Mouse (Mus musculus): Measurements from ENCODE around the gene Zfp609. TPM values are rescaled to one million over a fixed set of nuclear protein-coding genes. Genes with fewer than 3 reads are reported as not detected.
A peak's percentile ranks its signal among the peaks of the same experiment; 100 is the strongest.

Gene Zfp609
- 11.3 and 14.0 TPM in 2 replicates for polyA plus RNA-seq (2016; fragmentation: Nextera tagmentation; extraction: Ambion mirVana)

DNA sequence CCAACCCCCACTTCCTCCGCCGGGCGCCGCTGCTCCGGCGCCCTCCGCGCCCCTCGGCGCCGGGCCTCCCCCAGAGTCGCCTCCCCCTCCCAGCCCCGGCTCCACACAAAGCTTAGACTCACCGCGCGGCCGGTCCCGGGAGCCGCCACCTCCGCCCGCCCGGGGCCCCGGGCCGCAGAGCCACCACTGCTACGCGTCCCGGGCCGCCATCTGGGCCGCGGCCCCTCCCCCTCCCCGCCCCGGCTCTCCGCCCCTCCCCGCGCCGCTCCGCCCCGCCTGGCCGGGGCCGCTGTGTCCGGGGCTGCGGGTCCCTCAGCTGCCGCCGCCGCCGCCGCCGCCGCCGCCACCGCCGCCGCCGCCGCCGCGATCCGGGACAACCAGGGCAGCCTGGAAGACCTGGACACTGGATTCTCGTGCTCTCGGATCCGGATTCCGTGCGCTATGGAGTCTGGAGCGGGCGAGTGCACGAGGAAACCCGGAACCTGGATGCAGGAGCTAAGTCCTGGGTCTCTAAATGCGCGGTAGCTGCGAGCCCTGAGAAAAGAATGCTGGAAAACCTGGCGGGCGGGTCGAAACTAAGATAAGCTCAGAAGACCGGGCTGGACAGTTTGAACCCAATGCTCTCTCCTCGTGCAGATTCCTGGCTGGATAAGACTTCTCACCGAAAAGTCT is at the start of gene Zfp609:
Gene Zfp609 (minus strand): TSS at position 221 of the 672 bp plus-strand sequence.
- Histone ChIP-seq H3K4me3 (peak within 1 kb of the TSS; percentile 92), H3K9ac (peak within 1 kb of the TSS; percentile 97), H3K4me2 (replicated peaks) (peak within 1 kb of the TSS; percentile 58), H3K27ac (peak within 1 kb of the TSS; percentile 99), H3K36me3 (no peaks in the 10 kb centered on the region), H3K4me1 (peaks cover 47% of the 10 kb centered on the region), H3K9me3 (replicated peaks) (no peaks in the 10 kb centered on the region), H3K27me3 (no peaks in the 10 kb centered on the region)
- peak; percentile 85 for ATAC-seq (ENCODE audit: low FRiP score)
- under 1% methylated on average over 39 of the region's 76 CpGs for WGBS

DNA sequence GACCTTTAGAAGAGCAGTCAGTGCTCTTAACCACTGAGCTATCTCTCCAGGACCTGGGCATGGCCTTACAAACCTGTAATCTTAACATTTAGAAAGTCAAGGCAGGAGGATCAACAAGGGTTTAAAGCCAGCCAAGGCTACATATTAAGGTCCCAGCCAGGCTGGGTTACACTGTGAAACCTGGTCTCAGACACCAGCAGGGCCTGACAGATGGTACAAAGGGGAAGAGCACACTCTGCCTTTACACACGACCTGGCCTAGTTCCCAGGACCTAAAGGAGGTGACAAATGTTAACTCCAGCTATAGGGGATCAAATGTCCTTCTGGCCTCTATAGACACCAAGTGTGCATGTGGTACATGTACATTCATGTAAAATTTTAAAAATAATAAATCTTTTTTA is 32.3 kb upstream of the Zfp609 start:
- ATAC-seq (ENCODE audit: low FRiP score), result no peak
- H3K36me3 ChIP-seq, result peaks cover 41% of the 10 kb centered on the region
- H3K4me1 ChIP-seq, result no peaks in the 10 kb centered on the region
- H3K9ac ChIP-seq, result no peak overlapping the region
- H3K27ac ChIP-seq, result no peak overlapping the region
- H3K4me3 ChIP-seq, result no peak overlapping the region
- H3K4me2 ChIP-seq (replicated peaks), result no peak overlapping the region
- H3K27me3 ChIP-seq, result no peaks in the 10 kb centered on the region
- no peaks in the 10 kb centered on the region for H3K9me3 ChIP-seq (replicated peaks)
- WGBS, result 31% methylated on average over 1 of the region's 1 CpGs

DNA sequence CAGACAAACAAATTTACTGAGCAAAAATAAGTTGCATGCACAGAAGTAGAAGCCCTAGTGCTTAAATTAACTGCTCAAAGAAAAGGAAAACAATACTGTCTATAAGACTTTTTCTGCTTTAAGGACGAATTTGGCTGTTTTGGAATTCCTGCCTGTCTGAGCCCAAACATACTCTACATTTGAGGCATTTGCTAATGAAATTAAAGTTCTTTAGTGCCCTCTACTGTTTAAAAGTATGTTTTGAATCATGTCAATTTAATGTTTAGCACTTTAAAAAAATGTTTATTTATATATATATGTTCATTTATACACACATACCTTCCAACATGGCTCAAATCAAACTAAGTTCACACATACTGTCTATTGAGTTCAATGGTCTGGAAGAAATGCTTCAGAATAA is 22.8 kb upstream of the Zfp609 start:
- Histone ChIP-seq H3K36me3 (peaks cover 18% of the 10 kb centered on the region), H3K4me3 (no peak overlapping the region), H3K9me3 (replicated peaks) (no peaks in the 10 kb centered on the region), H3K27ac (no peak overlapping the region), H3K4me2 (replicated peaks) (no peak overlapping the region), H3K9ac (no peak overlapping the region), H3K27me3 (no peaks in the 10 kb centered on the region), H3K4me1 (no peaks in the 10 kb centered on the region; the same call in 1 of the 2 replicates)
- WGBS, result 20% methylated on average over 1 of the region's 1 CpGs
- no peak for ATAC-seq (ENCODE audit: low FRiP score)

DNA sequence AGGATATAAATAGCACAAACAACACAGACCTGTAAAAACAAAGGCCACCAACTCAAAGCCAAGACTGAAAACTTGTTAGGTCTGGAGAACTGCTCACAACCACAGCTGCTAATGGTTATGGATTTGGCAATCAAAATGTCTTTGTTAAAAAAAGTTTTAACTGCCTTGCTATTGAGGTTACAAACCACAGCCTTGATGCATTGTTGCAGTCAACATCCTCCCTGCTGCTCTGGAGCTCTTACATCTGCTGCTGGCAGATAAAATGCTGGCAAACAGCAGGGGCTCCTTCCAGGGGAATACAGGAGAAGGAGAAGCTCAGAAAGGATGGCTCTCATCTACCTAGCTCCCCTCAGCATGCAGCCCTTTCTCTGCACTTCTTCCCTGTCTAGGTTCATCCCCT is 20.8 kb upstream of the Zfp609 start:
- Histone ChIP-seq H3K27ac (no peak overlapping the region), H3K4me3 (no peak overlapping the region), H3K4me1 (peaks cover 5% of the 10 kb centered on the region; the same call in 1 of the 2 replicates), H3K9me3 (replicated peaks) (no peaks in the 10 kb centered on the region), H3K27me3 (no peaks in the 10 kb centered on the region), H3K9ac (no peak overlapping the region), H3K4me2 (replicated peaks) (no peak overlapping the region), H3K36me3 (peaks cover 8% of the 10 kb centered on the region; the same call in 1 of the 2 replicates)
- no peak for ATAC-seq (ENCODE audit: low FRiP score)

DNA sequence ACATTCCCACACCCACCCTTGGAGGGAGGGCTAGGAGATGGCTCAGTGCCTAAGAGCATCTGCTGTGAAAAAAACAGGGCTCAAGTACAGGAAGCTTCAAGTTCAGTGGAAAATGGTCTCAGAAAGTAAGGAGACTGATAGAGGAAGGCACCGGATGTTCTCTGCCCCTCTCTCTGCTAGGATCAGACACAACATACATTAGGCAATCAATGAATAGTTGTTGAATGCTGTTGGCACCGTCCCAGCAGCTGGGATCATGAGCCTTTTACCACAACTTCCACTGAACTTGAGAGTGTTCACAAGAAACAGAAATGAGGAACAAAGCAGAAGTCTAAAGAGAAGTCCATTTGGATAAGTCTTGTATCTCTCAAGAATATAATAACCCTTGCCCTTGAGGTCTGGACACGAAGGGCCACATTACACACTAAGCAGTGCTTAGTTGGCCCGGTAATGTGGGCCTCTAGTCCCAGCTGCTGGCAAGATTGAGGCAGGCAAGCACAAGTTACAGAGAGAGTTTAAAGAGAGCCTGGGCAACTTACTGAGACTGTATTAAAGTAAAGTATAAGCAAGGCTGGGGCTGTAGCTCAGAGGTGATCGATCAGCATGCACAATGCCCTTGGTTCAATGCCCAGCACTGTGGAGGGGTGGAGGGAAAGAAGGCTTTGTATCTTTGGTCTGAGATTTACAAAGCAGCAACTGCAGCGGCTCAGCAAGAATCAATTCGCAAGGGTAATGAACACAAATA is 17.2 kb upstream of the Zfp609 start:
- Histone ChIP-seq H3K27me3 (no peaks in the 10 kb centered on the region), H3K9ac (0 out of 2 replicates have a peak overlapping the region, but pooled peaks have one; percentile 32), H3K27ac (peak overlapping the region; percentile 48), H3K4me1 (peaks cover 5% of the 10 kb centered on the region; the same call in 1 of the 2 replicates), H3K9me3 (replicated peaks) (no peaks in the 10 kb centered on the region), H3K4me2 (replicated peaks) (no peak overlapping the region), H3K36me3 (no peaks in the 10 kb centered on the region), H3K4me3 (no peak overlapping the region)
- ATAC-seq (ENCODE audit: low FRiP score), result no peak
- 58% methylated on average over 7 of the region's 7 CpGs for WGBS

DNA sequence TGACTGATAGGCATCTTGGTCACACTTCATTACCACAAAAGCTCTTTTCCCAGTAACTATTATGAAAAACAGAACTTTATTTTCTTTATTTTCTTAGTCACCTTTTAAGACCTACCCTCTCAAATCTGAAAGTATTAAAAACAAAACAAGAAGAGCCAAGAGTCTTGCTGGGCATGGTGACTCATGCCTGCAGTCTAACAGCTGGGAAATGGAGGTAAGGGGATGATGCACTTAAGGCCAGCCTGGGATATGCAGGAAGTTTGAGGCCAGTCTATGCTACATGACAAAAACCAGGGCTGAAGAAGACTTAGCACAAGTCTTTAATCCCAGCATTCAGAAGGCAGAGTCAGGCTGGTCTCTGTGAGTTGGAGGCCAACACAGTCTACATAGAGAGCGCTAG is 12.5 kb upstream of the Zfp609 start:
- H3K36me3 ChIP-seq, result peaks cover 8% of the 10 kb centered on the region; the same call in 1 of the 2 replicates
- H3K9ac ChIP-seq, result no peak overlapping the region
- H3K4me3 ChIP-seq, result no peak overlapping the region
- H3K9me3 ChIP-seq (replicated peaks), result no peaks in the 10 kb centered on the region
- no peak for ATAC-seq (ENCODE audit: low FRiP score)
- no peak overlapping the region for H3K27ac ChIP-seq
- WGBS, result 96% methylated on average over 1 of the region's 1 CpGs
- H3K4me2 ChIP-seq (replicated peaks), result no peak overlapping the region
- peaks cover 7% of the 10 kb centered on the region for H3K4me1 ChIP-seq
- no peaks in the 10 kb centered on the region for H3K27me3 ChIP-seq

DNA sequence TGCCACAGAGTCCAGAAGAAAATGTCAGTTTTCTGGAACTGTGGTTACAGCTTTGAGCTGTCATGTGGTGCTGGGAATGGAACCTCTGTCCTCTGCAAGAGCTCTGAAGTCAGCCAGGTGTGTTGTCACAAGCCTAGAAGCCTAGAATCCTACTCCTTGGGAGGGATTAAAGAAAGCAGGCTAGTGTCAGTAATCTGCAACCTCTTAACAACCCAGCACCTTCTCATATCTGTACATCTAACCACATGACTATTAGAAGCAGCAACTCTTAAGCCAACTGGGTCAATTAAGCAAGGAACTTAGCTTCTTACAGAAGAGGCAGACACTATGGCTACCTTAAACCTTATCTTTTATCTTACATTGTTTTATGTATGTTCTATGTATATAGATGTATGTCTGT is 9.6 kb upstream of the Zfp609 start:
- H3K36me3 ChIP-seq, result peaks cover 8% of the 10 kb centered on the region; the same call in 1 of the 2 replicates
- H3K9me3 ChIP-seq (replicated peaks), result no peaks in the 10 kb centered on the region
- H3K9ac ChIP-seq, result no peak overlapping the region
- H3K4me2 ChIP-seq (replicated peaks), result no peak overlapping the region
- no peak for ATAC-seq (ENCODE audit: low FRiP score)
- no peak overlapping the region for H3K4me3 ChIP-seq
- peaks cover 20% of the 10 kb centered on the region for H3K4me1 ChIP-seq
- no peaks in the 10 kb centered on the region for H3K27me3 ChIP-seq
- no peak overlapping the region for H3K27ac ChIP-seq

DNA sequence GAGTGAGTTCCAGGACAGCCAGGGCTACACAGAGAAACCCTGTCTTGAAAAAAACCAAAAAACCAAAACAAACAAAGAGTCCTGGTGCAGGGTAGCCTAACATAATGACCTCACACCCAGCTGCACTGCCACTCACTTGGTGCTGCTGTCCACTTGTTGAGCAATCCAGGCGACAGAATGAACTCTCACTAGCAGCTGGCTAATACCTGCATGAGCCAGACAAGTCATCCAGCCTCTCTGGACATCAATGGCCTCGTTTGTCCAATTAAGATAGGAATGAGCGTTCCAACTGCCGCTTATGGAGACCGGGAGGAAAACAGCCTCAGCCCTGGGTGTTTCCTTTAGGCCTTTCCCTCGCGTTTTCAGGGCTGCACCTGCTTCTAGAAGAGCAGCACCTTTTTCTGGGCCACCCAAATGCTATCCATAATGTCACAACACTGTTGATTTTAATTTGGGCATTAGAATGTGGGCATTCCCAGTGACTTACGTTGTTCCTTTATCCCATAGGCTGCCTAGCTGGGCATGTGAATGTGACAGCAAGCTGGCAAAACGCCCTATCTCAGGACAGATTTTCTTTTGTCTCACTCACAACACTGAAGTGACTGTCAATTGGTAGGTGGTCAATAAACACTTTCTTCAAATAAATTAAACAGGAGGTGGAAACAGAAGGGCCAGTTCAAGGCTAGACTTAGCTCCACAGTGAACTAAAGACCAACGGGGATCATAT is 7.4 kb upstream of the Zfp609 start:
- Histone ChIP-seq H3K9me3 (replicated peaks) (no peaks in the 10 kb centered on the region), H3K4me2 (replicated peaks) (no peak overlapping the region), H3K36me3 (peaks cover 8% of the 10 kb centered on the region; the same call in 1 of the 2 replicates), H3K27me3 (no peaks in the 10 kb centered on the region), H3K4me3 (no peak overlapping the region), H3K9ac (no peak overlapping the region), H3K4me1 (peaks cover 25% of the 10 kb centered on the region), H3K27ac (peak overlapping the region; percentile 67; the same call in 1 of the 2 replicates)
- ATAC-seq (ENCODE audit: low FRiP score), result no peak
- WGBS, result 62% methylated on average over 10 of the region's 10 CpGs

DNA sequence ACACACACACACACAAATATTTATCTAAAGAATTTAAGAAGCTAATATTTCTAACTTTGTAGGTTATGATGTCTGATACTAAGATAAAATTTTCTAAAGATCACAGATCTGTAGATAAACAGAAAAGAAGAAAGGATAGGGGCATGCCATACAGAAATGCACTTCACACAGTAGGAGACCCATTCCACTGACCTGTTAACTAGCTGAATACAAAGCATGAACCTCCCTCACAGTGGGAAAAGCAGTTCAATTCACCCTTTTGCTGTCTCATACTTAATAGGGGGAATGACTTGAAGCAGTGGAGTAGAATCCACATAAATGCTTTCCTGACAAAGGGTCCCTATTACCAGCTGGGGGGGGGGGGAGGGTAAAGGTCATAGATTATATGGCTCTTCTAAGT is 6.3 kb upstream of the Zfp609 start:
- Histone ChIP-seq H3K4me3 (no peak overlapping the region), H3K27me3 (no peaks in the 10 kb centered on the region), H3K4me2 (replicated peaks) (no peak overlapping the region), H3K36me3 (peaks cover 8% of the 10 kb centered on the region; the same call in 1 of the 2 replicates), H3K4me1 (peaks cover 27% of the 10 kb centered on the region), H3K9ac (no peak overlapping the region), H3K27ac (peak overlapping the region; percentile 64; the same call in 1 of the 2 replicates), H3K9me3 (replicated peaks) (no peaks in the 10 kb centered on the region)
- ATAC-seq (ENCODE audit: low FRiP score), result no peak

DNA sequence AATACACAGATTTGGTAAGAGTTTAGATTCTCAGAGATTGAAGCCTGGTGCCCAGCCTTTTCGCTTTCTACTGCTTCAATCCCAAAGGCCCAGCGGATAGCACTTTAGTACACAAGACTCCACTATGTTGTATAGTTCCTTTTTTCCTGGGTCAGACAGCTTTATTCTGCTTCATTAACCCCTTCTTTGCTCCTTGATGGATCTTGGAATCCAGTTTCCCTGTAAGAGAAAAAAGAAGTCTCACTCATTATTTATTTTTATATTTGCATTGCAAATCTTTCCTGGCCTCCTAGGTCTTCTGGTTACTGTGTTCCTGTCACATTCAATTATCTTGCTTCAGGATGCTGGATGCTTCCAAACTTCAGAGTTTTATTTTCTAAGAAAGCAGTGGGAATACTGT is 5.9 kb upstream of the Zfp609 start:
- Histone ChIP-seq H3K27me3 (no peaks in the 10 kb centered on the region), H3K4me2 (replicated peaks) (no peak overlapping the region), H3K9me3 (replicated peaks) (no peaks in the 10 kb centered on the region), H3K36me3 (peaks cover 5% of the 10 kb centered on the region; the same call in 1 of the 2 replicates), H3K9ac (no peak overlapping the region), H3K4me3 (no peak overlapping the region), H3K27ac (0 out of 2 replicates have a peak overlapping the region, but pooled peaks have one; percentile 64), H3K4me1 (peaks cover 32% of the 10 kb centered on the region)
- no peak for ATAC-seq (ENCODE audit: low FRiP score)
- 28% methylated on average over 2 of the region's 2 CpGs for WGBS

DNA sequence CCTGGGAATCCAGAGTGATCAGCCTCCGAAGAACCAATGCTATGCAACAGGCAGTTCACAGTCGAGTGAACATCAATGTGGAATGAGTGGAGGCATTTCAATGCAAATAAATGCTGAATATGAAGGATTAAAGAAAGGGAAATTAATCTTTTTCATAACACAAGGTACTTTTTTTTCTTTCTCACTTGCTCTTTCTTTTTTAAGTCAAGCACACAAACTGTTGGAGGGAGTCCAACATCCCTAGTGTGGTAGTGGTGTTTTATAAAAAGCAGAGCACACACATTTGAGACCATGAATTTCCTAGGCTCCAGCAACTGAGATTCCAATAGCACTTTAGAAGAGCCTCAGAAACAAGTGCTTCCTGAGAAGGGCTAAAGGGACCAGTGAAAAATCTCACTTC is 4.7 kb upstream of the Zfp609 start:
- H3K4me1 ChIP-seq, result peaks cover 34% of the 10 kb centered on the region
- H3K9ac ChIP-seq, result no peak overlapping the region
- H3K4me3 ChIP-seq, result no peak overlapping the region
- ATAC-seq (ENCODE audit: low FRiP score), result no peak
- H3K27me3 ChIP-seq, result no peaks in the 10 kb centered on the region
- 20% methylated on average over 2 of the region's 2 CpGs for whole genome bisulfite sequencing
- peak overlapping the region; percentile 67 for H3K27ac ChIP-seq
- H3K36me3 ChIP-seq, result no peaks in the 10 kb centered on the region
- H3K4me2 ChIP-seq (replicated peaks), result no peak overlapping the region
- no peaks in the 10 kb centered on the region for H3K9me3 ChIP-seq (replicated peaks)

DNA sequence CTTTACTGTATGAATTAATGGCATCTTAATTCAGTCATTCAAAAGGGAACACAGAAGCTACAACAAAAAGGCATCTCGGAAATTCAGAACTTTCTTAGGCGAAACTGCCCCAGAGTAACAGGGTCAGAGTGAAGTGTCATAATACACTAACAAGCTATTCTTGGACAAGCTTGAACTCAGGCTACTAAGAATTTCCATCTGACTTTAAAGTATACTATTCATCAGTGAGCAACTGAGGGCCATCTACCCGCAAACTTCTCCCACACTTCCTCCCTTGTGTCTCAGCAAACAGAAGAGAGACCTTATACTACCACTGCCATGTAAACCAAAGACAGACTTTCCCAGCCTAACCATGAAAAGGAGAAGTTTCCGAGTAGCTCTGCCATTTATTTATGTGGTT is 3.8 kb upstream of the Zfp609 start:
- H3K4me2 ChIP-seq (replicated peaks), result no peak overlapping the region
- WGBS, result 38% methylated on average over 4 of the region's 4 CpGs
- no peak overlapping the region for H3K27ac ChIP-seq
- no peak overlapping the region for H3K4me3 ChIP-seq
- peaks cover 36% of the 10 kb centered on the region for H3K4me1 ChIP-seq
- no peaks in the 10 kb centered on the region for H3K36me3 ChIP-seq
- no peaks in the 10 kb centered on the region for H3K27me3 ChIP-seq
- ATAC-seq (ENCODE audit: low FRiP score), result no peak
- no peaks in the 10 kb centered on the region for H3K9me3 ChIP-seq (replicated peaks)
- H3K9ac ChIP-seq, result no peak overlapping the region

Measured in hindbrain, embryonic 12.5 days (tissue).